Mouse (Mus musculus) right cerebral cortex, postnatal 4 days (tissue): ENCODE results near the gene Chrna5.
"Not testable (repeated sequence)": the region's sequence is repeated elsewhere in the genome, so short reads cannot be mapped to it uniquely, and the experiment has no call there.

ENCODE experiments used
- DNase-seq: peaks from one replicate; pipeline ENCODE4 v3.0.0-alpha.2; 2022

Gene Chrna5

GRCm38 (mm10) chr9:54980674-54981073 lies at the start of gene Chrna5:
Gene Chrna5, plus strand, starts transcription at chr9:54980880.
- DNase-seq, result no peak

GRCm38 (mm10) chr9:54931765-54932164 lies 48.9 kb upstream of the Chrna5 start:
- no peak for DNase-seq

- DNase-seq, result no peak
Observed at GRCm38 (mm10) chr9:54932379-54932778, 48.3 kb upstream of the Chrna5 start.

GRCm38 (mm10) chr9:54942071-54942470 lies 38.6 kb upstream of the Chrna5 start:
- DNase-seq, result no peak

- no peak for DNase-seq
Observed at GRCm38 (mm10) chr9:54944467-54944866, 36.2 kb upstream of the Chrna5 start.

GRCm38 (mm10) chr9:54946256-54946655 lies 34.4 kb upstream of the Chrna5 start:
- no peak for DNase-seq

- no peak for DNase-seq
Observed at GRCm38 (mm10) chr9:54949465-54949864, 31.2 kb upstream of the Chrna5 start.

GRCm38 (mm10) chr9:54950162-54950561 lies 30.5 kb upstream of the Chrna5 start:
- not testable (repeated sequence) for DNase-seq

- peak; percentile 97 for DNase-seq
Observed at GRCm38 (mm10) chr9:54950575-54951321, 29.9 kb upstream of the Chrna5 start, which contains the start of the genes Psma4 and AY074887. Gene Psma4, plus strand, starts transcription at chr9:54950790. Gene AY074887, minus strand, starts transcription at chr9:54950998.

GRCm38 (mm10) chr9:54961059-54961458 lies 19.6 kb upstream of the Chrna5 start:
- DNase-seq, result no peak

- no peak for DNase-seq
Observed at GRCm38 (mm10) chr9:54963669-54964068, 17.0 kb upstream of the Chrna5 start.

- no peak for DNase-seq
Observed at GRCm38 (mm10) chr9:54969972-54970637, 10.6 kb upstream of the Chrna5 start.

GRCm38 (mm10) chr9:54981291-54982191 lies 861 bp downstream of the Chrna5 start:
- peak; percentile 28 for DNase-seq

- no peak for DNase-seq
Observed at GRCm38 (mm10) chr9:54982401-54982800, 1.7 kb downstream of the Chrna5 start.

- no peak for DNase-seq
Observed at GRCm38 (mm10) chr9:54990362-54990761, 9.7 kb downstream of the Chrna5 start.

GRCm38 (mm10) chr9:54994381-54994780 lies 13.7 kb downstream of the Chrna5 start:
- no peak for DNase-seq

- no peak for DNase-seq
Observed at GRCm38 (mm10) chr9:54995645-54996044, 15.0 kb downstream of the Chrna5 start.

GRCm38 (mm10) chr9:55003609-55004008 lies 22.9 kb downstream of the Chrna5 start:
- DNase-seq, result no peak

- DNase-seq, result no peak
Observed at GRCm38 (mm10) chr9:55009692-55010091, 29.0 kb downstream of the Chrna5 start.

GRCm38 (mm10) chr9:55010588-55011350 lies 30.1 kb downstream of the Chrna5 start:
- DNase-seq, result no peak

- no peak for DNase-seq
Observed at GRCm38 (mm10) chr9:55016926-55017325, 36.2 kb downstream of the Chrna5 start.

- DNase-seq, result no peak
Observed at GRCm38 (mm10) chr9:55023326-55023725, 42.6 kb downstream of the Chrna5 start.
